Mouse (Mus musculus) cortical plate, adult 2 months (tissue): ENCODE measurements around the gene Rgs9.

ENCODE experiments used
- CTCF ChIP-seq: fragments of 200-500 bp; IDR thresholded peaks from 2 replicates; pipeline ENCODE4 v1.5.1; 2011; ENCODE audit warnings: mild to moderate bottlenecking, control low read depth, low read length; ENCODE audit not compliant: insufficient read depth; ENCODE audit errors: extremely low read depth
- POLR2A ChIP-seq: fragments of 200-500 bp; IDR thresholded peaks from 2 replicates; pipeline ENCODE4 v1.6.1; 2011; ENCODE audit warnings: mild to moderate bottlenecking, low read length, control low read depth; ENCODE audit not compliant: insufficient read depth; ENCODE audit errors: extremely low read depth

DNA sequence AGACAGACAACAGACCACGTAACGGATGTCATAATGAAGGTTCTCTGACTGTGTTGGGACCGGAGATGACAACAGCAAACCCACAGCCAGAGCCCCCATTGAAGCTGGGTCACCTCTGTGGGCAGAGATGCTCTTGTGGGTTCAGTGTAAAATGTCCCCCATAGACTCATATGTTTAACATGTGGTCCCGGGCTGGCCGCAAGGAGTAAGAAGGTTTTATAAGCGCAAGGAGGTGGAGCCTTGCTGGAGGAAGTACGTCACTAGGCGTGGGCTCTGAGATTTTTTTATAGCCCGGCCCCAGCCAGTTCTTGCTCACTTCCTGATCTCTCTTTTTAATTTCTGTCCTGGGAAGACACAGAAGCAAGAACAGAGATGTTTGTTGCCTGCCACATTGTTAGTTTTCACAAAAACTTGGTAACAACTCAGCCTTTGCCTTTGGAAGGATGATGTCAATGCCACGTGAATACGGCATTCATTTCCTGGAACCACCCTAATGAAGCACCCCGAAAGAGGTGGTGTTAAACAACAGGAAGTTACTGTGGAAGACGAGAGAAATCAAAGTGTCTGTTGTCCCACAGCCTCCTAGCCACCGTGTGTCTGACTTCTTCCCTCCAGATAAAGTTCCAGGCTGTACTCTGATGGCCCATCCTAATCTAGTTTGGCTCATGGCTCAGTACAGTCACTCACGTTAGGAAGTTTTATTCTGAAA, 79.1 kb downstream of the Rgs9 start:
- no peak for TF ChIP-seq CTCF
- TF ChIP-seq POLR2A, result no peak
